Mouse (Mus musculus) lung, postnatal 0 days (tissue): ENCODE results near the gene Gemin6. TPM values are rescaled to one million over a fixed set of nuclear protein-coding genes. Genes with fewer than 3 reads are reported as not detected.
"Not testable (repeated sequence)": the region's sequence is repeated elsewhere in the genome, so short reads cannot be mapped to it uniquely, and the experiment has no call there.

Source experiments
- ATAC-seq: fragments of 200-750 bp; cut with Nextera tagmentation; 2 replicates; pipeline ENCODE4 v1.8.0; 2017; ENCODE audit warnings: moderate library complexity
- DNase-seq: peaks from one replicate; pipeline ENCODE4 v3.0.0-alpha.2; 2016; ENCODE audit warnings: low spot score
- H3K27ac ChIP-seq: fragments of 300-500 bp; sonication (generic); 2 replicates; pipeline ENCODE4 v1.5.1; 2014; ENCODE audit warnings: antibody characterized with exemption, mild to moderate bottlenecking, low read length, mixed read lengths
- H3K27me3 ChIP-seq: fragments of 300-500 bp; sonication (generic); replicated peaks from 2 replicates; pipeline ENCODE4 v1.6.1; 2014; ENCODE audit warnings: low read length, mixed read lengths; ENCODE audit not compliant: insufficient read depth
- H3K36me3 ChIP-seq: fragments of 300-500 bp; sonication (generic); 2 replicates; pipeline ENCODE4 v1.6.1; 2014; ENCODE audit warnings: low read length, mixed read lengths; ENCODE audit not compliant: insufficient read depth
- H3K4me1 ChIP-seq: fragments of 300-500 bp; sonication (generic); 2 replicates; pipeline ENCODE4 v1.6.1; 2014; ENCODE audit warnings: antibody characterized with exemption, low read depth, low read length, mixed read lengths; ENCODE audit not compliant: insufficient read depth
- H3K4me2 ChIP-seq: fragments of 300-500 bp; sonication (generic); replicated peaks from 2 replicates; pipeline ENCODE4 v1.6.1; 2014; ENCODE audit warnings: low read depth, mild to moderate bottlenecking, low read length, moderate library complexity, mixed read lengths
- H3K4me3 ChIP-seq: fragments of 300-500 bp; sonication (generic); 2 replicates; pipeline ENCODE4 v1.5.1; 2014; ENCODE audit warnings: low read depth, low read length
- H3K9ac ChIP-seq: fragments of 300-500 bp; sonication (generic); replicated peaks from 2 replicates; pipeline ENCODE4 v1.6.1; 2014; ENCODE audit warnings: low read depth, mild to moderate bottlenecking
- H3K9me3 ChIP-seq: fragments of 300-500 bp; sonication (generic); 2 replicates; pipeline ENCODE4 v1.6.1; 2016; ENCODE audit warnings: low read length, mixed read lengths
- CTCF ChIP-seq: IDR thresholded peaks from 2 replicates; pipeline ENCODE4 v1.5.1; 2016; ENCODE audit warnings: antibody characterized with exemption, mild to moderate bottlenecking
- EP300 ChIP-seq: IDR thresholded peaks from 2 replicates; pipeline ENCODE4 v1.6.1; 2016; ENCODE audit warnings: antibody characterized with exemption, mild to moderate bottlenecking, control low read depth
- WGBS: fragments of 180-500 bp; shearing (Covaris S2); extraction: QIAGEN DNeasy Blood & Tissue Kit; methylation state at CpG from one replicate; pipeline ENCODE4 v1.1.7; 2014; 5-methylcytosine and 5-hydroxymethylcytosine counted together
- polyA plus RNA-seq: library from polyadenylated mRNA; unstranded; fragments of >200 nt; fragmentation: Nextera tagmentation; extraction: Ambion mirVana; gene quantifications from 2 replicates; pipeline ENCODE4 v1.2.1, GENCODE M21; 2015

Gene Gemin6
- polyA plus RNA-seq, 1 experiment from 2014 or later: 13.2 TPM

GRCm38 (mm10) chr17:80206671-80207581 lies 17.3 kb upstream of the Gemin6 start, which contains the start of the genes Srsf7 and Ttc39d:
Gene Srsf7, minus strand, starts transcription at chr17:80207307.
Gene Ttc39d, plus strand, starts transcription at chr17:80207460.
- Histone ChIP-seq H3K4me1 (no peaks in the 10 kb centered on the region), H3K27me3 (no peaks in the 10 kb centered on the region), H3K36me3 (peaks cover 7% of the 10 kb centered on the region; the same call in 1 of the 2 replicates), H3K9ac (peak within 1 kb of the TSS; percentile 80), H3K9me3 (no peaks in the 10 kb centered on the region), H3K27ac (peak within 1 kb of the TSS; percentile 99), H3K4me3 (peak within 1 kb of the TSS; percentile 98), H3K4me2 (peak within 1 kb of the TSS; percentile 90)
- TF ChIP-seq CTCF (no peak), EP300 (peak; percentile 36; the same call in 1 of the 2 replicates)
- WGBS: 2% methylated on average over 72 of the region's 95 CpGs
- DNase-seq (peak; percentile 100), ATAC-seq (peak; percentile 89)

- ATAC-seq, H3K4me2 ChIP-seq, H3K27ac ChIP-seq, H3K4me1 ChIP-seq, H3K36me3 ChIP-seq, H3K9me3 ChIP-seq, H3K27me3 ChIP-seq, H3K4me3 ChIP-seq, H3K9ac ChIP-seq, DNase-seq: not testable (repeated sequence)
- 85% methylated on average over 4 of the region's 4 CpGs for WGBS
These were observed 10.2 kb upstream of the Gemin6 start for GRCm38 (mm10) chr17:80213998-80214397.

GRCm38 (mm10) chr17:80220131-80220530 lies 4.1 kb upstream of the Gemin6 start:
- H3K4me2 ChIP-seq: no peak overlapping the region
- H3K27me3 ChIP-seq: no peaks in the 10 kb centered on the region
- H3K4me3 ChIP-seq: no peak overlapping the region
- no peaks in the 10 kb centered on the region for H3K9me3 ChIP-seq
- H3K4me1 ChIP-seq: no peaks in the 10 kb centered on the region
- WGBS: 54% methylated on average over 2 of the region's 2 CpGs
- ATAC-seq (no peak), DNase-seq (no peak)
- no peaks in the 10 kb centered on the region for H3K36me3 ChIP-seq
- H3K9ac ChIP-seq: no peak overlapping the region
- H3K27ac ChIP-seq: no peak overlapping the region
- TF ChIP-seq CTCF (no peak), EP300 (no peak)

GRCm38 (mm10) chr17:80221202-80221601 lies 3.0 kb upstream of the Gemin6 start:
- no peak for ATAC-seq
- TF ChIP-seq EP300 (no peak), CTCF (no peak)

GRCm38 (mm10) chr17:80221890-80222628 lies 2.2 kb upstream of the Gemin6 start:
- TF ChIP-seq EP300 (no peak), CTCF (peak; percentile 58)
- ATAC-seq (no peak), DNase-seq (no peak)
- Histone ChIP-seq H3K4me2 (no peak overlapping the region), H3K4me3 (no peak overlapping the region), H3K27ac (no peak overlapping the region), H3K27me3 (no peaks in the 10 kb centered on the region), H3K36me3 (no peaks in the 10 kb centered on the region), H3K9ac (no peak overlapping the region), H3K9me3 (no peaks in the 10 kb centered on the region), H3K4me1 (no peaks in the 10 kb centered on the region)
- WGBS: 64% methylated on average over 3 of the region's 3 CpGs

More at GRCm38 (mm10) chr17:80221202-80221601, 3.0 kb upstream of the Gemin6 start:
- DNase-seq: no peak
- Histone ChIP-seq H3K27ac (no peak overlapping the region), H3K27me3 (no peaks in the 10 kb centered on the region), H3K36me3 (no peaks in the 10 kb centered on the region), H3K9me3 (no peaks in the 10 kb centered on the region), H3K4me1 (no peaks in the 10 kb centered on the region), H3K4me2 (no peak overlapping the region), H3K4me3 (no peak overlapping the region), H3K9ac (no peak overlapping the region)
- 61% methylated on average over 9 of the region's 9 CpGs for whole genome bisulfite sequencing

GRCm38 (mm10) chr17:80223829-80224228 lies 412 bp upstream of the Gemin6 start:
- 6% methylated on average over 9 of the region's 9 CpGs for WGBS
- ATAC-seq: peak; percentile 41

GRCm38 (mm10) chr17:80225142-80225541 lies 901 bp downstream of the Gemin6 start:
- not testable (repeated sequence) for H3K27me3 ChIP-seq, H3K27ac ChIP-seq, H3K36me3 ChIP-seq, DNase-seq, H3K9me3 ChIP-seq, H3K9ac ChIP-seq, H3K4me1 ChIP-seq, ATAC-seq
- H3K4me3 ChIP-seq: peak overlapping the region; percentile 56; the same call in 1 of the 2 replicates
- peak overlapping the region; percentile 66 for H3K4me2 ChIP-seq
- WGBS: 37% methylated on average over 4 of the region's 5 CpGs

More at GRCm38 (mm10) chr17:80223829-80224228, 412 bp upstream of the Gemin6 start:
- Histone ChIP-seq H3K9ac (no peak overlapping the region; the same call in 1 of the 2 replicates), H3K27me3 (no peaks in the 10 kb centered on the region), H3K9me3 (no peaks in the 10 kb centered on the region), H3K27ac (peak overlapping the region; percentile 62; the same call in 1 of the 2 replicates), H3K36me3 (no peaks in the 10 kb centered on the region), H3K4me1 (no peaks in the 10 kb centered on the region), H3K4me2 (peak overlapping the region; percentile 66), H3K4me3 (peak overlapping the region; percentile 56)
- DNase-seq: no peak
- TF ChIP-seq CTCF: no peak
- TF ChIP-seq EP300: no peak
